ENCODE assay signal across 10 mouse cellular contexts in the genomic region with DNA sequence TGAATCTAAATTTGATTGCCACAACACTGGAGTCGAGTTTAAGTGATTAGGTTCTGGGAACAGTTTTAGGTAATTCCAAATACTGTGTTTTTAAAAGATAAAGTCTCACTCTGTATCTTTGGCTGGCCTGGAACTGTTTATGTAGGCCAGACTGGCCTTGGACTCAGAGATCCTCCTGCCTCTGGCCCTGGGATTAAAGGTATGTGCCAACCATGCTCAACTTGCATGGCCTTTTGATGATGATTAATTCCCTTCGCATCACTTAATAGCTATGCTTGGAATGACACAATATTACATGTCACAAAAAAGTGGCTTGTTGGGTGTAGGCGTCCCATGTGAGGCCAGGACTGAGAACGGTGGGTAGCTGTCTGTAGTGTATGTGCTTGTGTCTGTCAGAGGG. TPM values are rescaled to one million over a fixed set of nuclear protein-coding genes. Genes with fewer than 3 reads are reported as not detected.
DNase-seq lines count a peak whose midpoint lies in the region; ATAC-seq lines count a peak whose summit lies in the region.
"Had no signal": no experiment of that assay in that cellular context is flagged by ENCODE, and none has a peak within 500 bp of the region (broad histone marks: within the 10 kb centered on the region; RNA-seq: fewer than 3 reads in every experiment).

No protein-coding gene starts in this region.

- WGBS in heart, embryonic 14.5 days: 71% methylated on average over 4 of the region's 4 CpGs
- 75% methylated on average over 4 of the region's 4 CpGs for WGBS in forebrain, embryonic 13.5 days
- WGBS in liver, embryonic 13.5 days (ENCODE audit: insufficient replicate concordance): 72% methylated on average over 4 of the region's 4 CpGs

- no peak for ATAC-seq in heart, embryonic 14.5 days (ENCODE audit: insufficient number of reproducible peaks, insufficient read depth, low FRiP score, low read depth)
- ATAC-seq in forebrain, embryonic 13.5 days: no peak
- ATAC-seq in liver, embryonic 13.5 days (ENCODE audit: low read depth): no peak

- H3K27me3 ChIP-seq in heart, embryonic 14.5 days (ENCODE audit: control insufficient read depth, insufficient read depth, low read length): peaks cover 7% of the 10 kb centered on the region; the same call in 1 of the 2 replicates
- H3K27me3 ChIP-seq in forebrain, embryonic 13.5 days: peaks cover 10% of the 10 kb centered on the region; the same call in 1 of the 2 replicates
- H3K27me3 ChIP-seq in liver, embryonic 13.5 days: peaks cover 26% of the 10 kb centered on the region

- no peak overlapping the region for H3K27ac ChIP-seq in heart, embryonic 14.5 days (replicated peaks in 1 of 2; ENCODE audit: control insufficient read depth in 1 of 2, insufficient read depth in 1 of 2, low read depth in 2 of 2, low read length in 2 of 2)
- H3K27ac ChIP-seq in forebrain, embryonic 13.5 days: no peak overlapping the region
- no peak overlapping the region for H3K27ac ChIP-seq in liver, embryonic 13.5 days

- H3K4me2 ChIP-seq in heart, embryonic 14.5 days (ENCODE audit: low read length): peak overlapping the region; percentile 87; the same call in 1 of the 2 replicates
- peak overlapping the region; percentile 85; the same call in 1 of the 2 replicates for H3K4me2 ChIP-seq in forebrain, embryonic 13.5 days
- H3K4me2 ChIP-seq in liver, embryonic 13.5 days: peak overlapping the region; percentile 97

- H3K4me1 ChIP-seq in heart, embryonic 14.5 days (ENCODE audit: control insufficient read depth in 2 of 2, insufficient read depth in 2 of 2, low read length in 2 of 2): peaks cover 0 to 2% of the 10 kb centered on the region in 2 experiments; a peak in 2 of 4 replicates
- H3K4me1 ChIP-seq in forebrain, embryonic 13.5 days: peaks cover 26% of the 10 kb centered on the region
- peaks cover 42% of the 10 kb centered on the region for H3K4me1 ChIP-seq in liver, embryonic 13.5 days (replicated peaks)

- intact Hi-C loops in left cerebral cortex, postnatal 25 days (cut with DNase I): no loop called here

- DNase-seq in heart, postnatal 4 days: no peak
- peak; percentile 4 for DNase-seq in brain, adult 2 months (ENCODE audit: low read depth, low spot score)
- no peak for DNase-seq in liver, embryonic 13.5 days
- no peak for DNase-seq in left cerebral cortex, postnatal 25 days (ENCODE audit: low spot score in 2 of 2)
- no peak for DNase-seq in gastrocnemius, postnatal 25 days
- no peak for DNase-seq in layer of hippocampus, adult 9-10 months (ENCODE audit: low spot score)
- DNase-seq: kidney, adult 18-20 months had no signal

- H3K9me3 ChIP-seq in heart, embryonic 14.5 days (ENCODE audit: control insufficient read depth, low read length): no peaks in the 10 kb centered on the region
- H3K9me3 ChIP-seq in forebrain, embryonic 13.5 days (replicated peaks): no peaks in the 10 kb centered on the region
- H3K9me3 ChIP-seq in liver, embryonic 13.5 days (replicated peaks): 0 out of 2 replicates have a peak, but pooled peaks cover 3% of the 10 kb centered on the region

- H3K4me3 ChIP-seq in heart, embryonic 14.5 days (ENCODE audit: control insufficient read depth in 1 of 2, insufficient read depth in 1 of 2, low read depth in 1 of 2, low read length in 2 of 2): no peak overlapping the region
- peak overlapping the region; percentile 61; the same call in 1 of the 2 replicates for H3K4me3 ChIP-seq in forebrain, embryonic 13.5 days
- H3K4me3 ChIP-seq in liver, embryonic 13.5 days (replicated peaks): peak overlapping the region; percentile 75; the same call in 1 of the 2 replicates

- no peak overlapping the region for H3K9ac ChIP-seq in heart, embryonic 14.5 days (ENCODE audit: low read length)
- H3K9ac ChIP-seq in forebrain, embryonic 13.5 days: no peak overlapping the region
- H3K9ac ChIP-seq in liver, embryonic 13.5 days: 0 out of 2 replicates have a peak overlapping the region, but pooled peaks have one; percentile 75

- H3K36me3 ChIP-seq in heart, embryonic 14.5 days (ENCODE audit: control insufficient read depth, insufficient read depth, low read length): no peaks in the 10 kb centered on the region
- H3K36me3 ChIP-seq in forebrain, embryonic 13.5 days (ENCODE audit: poor library complexity, severe bottlenecking): no peaks in the 10 kb centered on the region
- H3K36me3 ChIP-seq in liver, embryonic 13.5 days: no peaks in the 10 kb centered on the region

RNA-seq across cellular contexts. Expression of a gene that starts 19.3 kb away (rescaled TPM):
- polyA plus RNA-seq in heart, embryonic 14.5 days (2014; fragmentation: Nextera tagmentation; extraction: Ambion mirVana): 10.2 and 11.0 TPM in 2 replicates
- total RNA-seq in heart, postnatal 4 days (2021): 1 to 10 TPM; 6.2 to 7.6 TPM
- polyA plus RNA-seq in forebrain, embryonic 13.5 days (2015; fragmentation: Nextera tagmentation; extraction: Ambion mirVana): 1.6 and 1.9 TPM in 2 replicates
- polyA plus RNA-seq in liver, embryonic 13.5 days (2015; fragmentation: Nextera tagmentation; extraction: Ambion mirVana): 17.0 and 19.8 TPM in 2 replicates
- total RNA-seq in left cerebral cortex, postnatal 25 days (2021): 1 to 10 TPM; 4.6 to 5.0 TPM
- total RNA-seq in gastrocnemius, postnatal 25 days (2021): 10 to 100 TPM in 1 of 2 experiments, 1 to 10 TPM in 1; 9.0 to 11.1 TPM

RNA-seq across cellular contexts. Expression of a gene that starts 25.7 kb away (rescaled TPM):
- polyA plus RNA-seq in heart, embryonic 14.5 days (2014; fragmentation: Nextera tagmentation; extraction: Ambion mirVana): 5.7 and 7.0 TPM in 2 replicates
- total RNA-seq in heart, postnatal 4 days (2021): 1 to 10 TPM; 4.8 to 5.1 TPM
- 4.2 and 5.2 TPM in 2 replicates for polyA plus RNA-seq in forebrain, embryonic 13.5 days (2015; fragmentation: Nextera tagmentation; extraction: Ambion mirVana)
- polyA plus RNA-seq in liver, embryonic 13.5 days (2015; fragmentation: Nextera tagmentation; extraction: Ambion mirVana): 1.2 and 1.7 TPM in 2 replicates
- 1 to 10 TPM in 1 of 2 experiments, under 1 TPM in 1; 0.99 to 1.5 TPM for total RNA-seq in left cerebral cortex, postnatal 25 days (2021)
- total RNA-seq in gastrocnemius, postnatal 25 days (2021): 1 to 10 TPM in 1 of 2 experiments, under 1 TPM in 1; 0.67 to 3.2 TPM

RNA-seq across cellular contexts. Expression of a gene that starts 26.2 kb away (rescaled TPM):
- polyA plus RNA-seq in heart, embryonic 14.5 days (2014; fragmentation: Nextera tagmentation; extraction: Ambion mirVana): 1.4 and 1.5 TPM in 2 replicates
- total RNA-seq in heart, postnatal 4 days (2021): 1 to 10 TPM; 5.3 to 5.5 TPM
- polyA plus RNA-seq in forebrain, embryonic 13.5 days (2015; fragmentation: Nextera tagmentation; extraction: Ambion mirVana): 0.71 and 0.80 TPM in 2 replicates
- 0.06 and 0.09 TPM in 2 replicates for polyA plus RNA-seq in liver, embryonic 13.5 days (2015; fragmentation: Nextera tagmentation; extraction: Ambion mirVana)
- total RNA-seq in left cerebral cortex, postnatal 25 days (2021): 1 to 10 TPM; 1.4 to 2.2 TPM
- total RNA-seq in gastrocnemius, postnatal 25 days (2021): 10 to 100 TPM; 57.3 to 57.9 TPM

RNA-seq across cellular contexts. Expression of a gene that starts 35.0 kb away (rescaled TPM):
- 3.2 and 3.8 TPM in 2 replicates for polyA plus RNA-seq in heart, embryonic 14.5 days (2014; fragmentation: Nextera tagmentation; extraction: Ambion mirVana)
- total RNA-seq in heart, postnatal 4 days (2021): 10 to 100 TPM; 36.0 to 40.1 TPM
- polyA plus RNA-seq in forebrain, embryonic 13.5 days (2015; fragmentation: Nextera tagmentation; extraction: Ambion mirVana): 6.0 and 7.4 TPM in 2 replicates
- 1.7 and 2.4 TPM in 2 replicates for polyA plus RNA-seq in liver, embryonic 13.5 days (2015; fragmentation: Nextera tagmentation; extraction: Ambion mirVana)
- 10 to 100 TPM; 62.6 to 67.1 TPM for total RNA-seq in left cerebral cortex, postnatal 25 days (2021)
- 10 to 100 TPM; 15.5 to 19.3 TPM for total RNA-seq in gastrocnemius, postnatal 25 days (2021)

RNA-seq across cellular contexts. Expression of a gene that starts 49.8 kb away (rescaled TPM):
- polyA plus RNA-seq in heart, embryonic 14.5 days (2014; fragmentation: Nextera tagmentation; extraction: Ambion mirVana): 0.30 TPM in 1 of 2 replicates, not detected in the other
- under 1 TPM; 0.26 to 0.38 TPM for total RNA-seq in heart, postnatal 4 days (2021)
- polyA plus RNA-seq in forebrain, embryonic 13.5 days (2015; fragmentation: Nextera tagmentation; extraction: Ambion mirVana): 0.08 TPM in 1 of 2 replicates, not detected in the other
- polyA plus RNA-seq in liver, embryonic 13.5 days (2015; fragmentation: Nextera tagmentation; extraction: Ambion mirVana): 0.20 and 0.38 TPM in 2 replicates
- total RNA-seq in left cerebral cortex, postnatal 25 days (2021): under 1 TPM; 0.34 to 0.39 TPM
- total RNA-seq in gastrocnemius, postnatal 25 days (2021): under 1 TPM; 0.21 to 0.36 TPM
- polyA plus RNA-seq: neural tube, embryonic 11.5 days had no signal

Comparison
In these comparisons a context has a peak if more than half of its experiments do, and no peak if none do; other contexts are left out.
1. H3K4me3 ChIP-seq: peak in forebrain, embryonic 13.5 days (single experiment) and liver, embryonic 13.5 days (single experiment); none in heart, embryonic 14.5 days (0 of 2).
2. RNA of a gene that starts 26.2 kb away (total RNA-seq): 57.3 to 57.9 TPM in gastrocnemius, postnatal 25 days; 5.3 to 5.5 TPM in heart, postnatal 4 days and 1.4 to 2.2 TPM in left cerebral cortex, postnatal 25 days; every median in the first group is over 4 times any median in the second.
3. Peak in every context shown above with its lines, with median percentiles within 50 percentile points of each other: H3K4me2 ChIP-seq.